Mouse (Mus musculus): ENCODE measurements around the gene Jag2. TPM values are rescaled to one million over a fixed set of nuclear protein-coding genes. Genes with fewer than 3 reads are reported as not detected.
A peak's percentile ranks its signal among the peaks of the same experiment; 100 is the strongest.

Jag2 gene
- polyA plus RNA-seq, 1 experiment from 2014 or later = 3.7 TPM

DNA sequence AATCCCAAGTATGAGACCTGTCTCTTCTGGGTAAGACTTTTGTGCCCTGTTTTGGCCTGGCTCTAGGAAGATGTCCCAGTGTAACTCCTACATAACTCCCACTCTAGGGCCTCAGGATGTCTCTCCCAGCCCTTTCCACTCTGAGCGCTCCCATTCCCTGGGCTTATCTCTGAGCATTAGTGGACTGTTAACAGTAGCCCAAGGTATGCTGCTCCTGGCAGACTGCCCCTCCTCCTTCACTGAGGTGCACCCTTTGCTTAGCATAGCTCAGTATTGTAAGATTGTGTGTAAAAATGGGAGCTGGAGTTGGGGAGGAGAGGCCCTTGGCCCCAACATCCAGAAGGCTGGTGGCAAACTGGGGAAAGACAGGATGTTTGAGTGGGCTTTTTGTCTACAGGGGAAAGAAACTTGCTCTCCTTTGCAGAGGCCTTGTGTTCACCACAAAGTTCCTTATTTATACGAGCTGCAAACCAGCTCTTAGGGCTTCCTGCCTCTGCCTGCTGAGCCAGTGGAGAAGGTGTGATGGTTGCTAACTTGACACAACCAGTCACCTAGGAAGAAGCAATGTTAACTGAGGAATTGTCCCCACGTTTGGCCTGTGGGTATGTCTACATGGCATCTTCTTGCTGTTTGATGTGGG is 23.5 kb upstream of the Jag2 start:
- no peak overlapping the region for H3K4me2 ChIP-seq (replicated peaks)

DNA sequence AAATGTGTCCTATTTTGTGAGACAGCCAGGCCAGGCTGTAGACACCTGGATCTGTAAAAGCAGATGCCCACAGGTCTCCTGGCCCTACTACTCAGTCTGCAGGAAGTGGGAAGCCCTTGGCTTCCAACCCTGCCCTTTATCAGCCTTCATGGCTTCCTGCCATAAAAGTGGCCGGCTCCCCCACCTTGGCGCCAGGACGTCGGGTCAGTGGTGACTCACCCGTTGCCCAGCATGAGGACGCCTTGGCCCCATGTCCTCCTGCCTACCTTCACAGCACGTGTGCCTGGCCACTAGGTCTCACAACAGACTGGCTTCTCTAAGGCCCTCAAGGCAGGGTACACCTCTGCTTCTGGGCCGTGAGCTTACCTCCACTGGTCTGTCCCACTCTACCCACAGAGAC is 22.9 kb upstream of the Jag2 start:
- no peak overlapping the region for H3K27ac ChIP-seq
- WGBS = 38% methylated on average over 8 of the region's 8 CpGs
- ATAC-seq = peak; percentile 29

More for the DNA sequence above, 23.5 kb upstream of the Jag2 start:
- no peaks in the 10 kb centered on the region for H3K27me3 ChIP-seq (replicated peaks)
- H3K4me1 ChIP-seq (replicated peaks) = peaks cover 20% of the 10 kb centered on the region
- 70% methylated on average over 3 of the region's 3 CpGs for WGBS
- no peaks in the 10 kb centered on the region for H3K36me3 ChIP-seq
- H3K4me3 ChIP-seq (replicated peaks) = no peak overlapping the region
- H3K9ac ChIP-seq = no peak overlapping the region
- ATAC-seq = no peak
- H3K27ac ChIP-seq = no peak overlapping the region
- no peaks in the 10 kb centered on the region for H3K9me3 ChIP-seq

DNA sequence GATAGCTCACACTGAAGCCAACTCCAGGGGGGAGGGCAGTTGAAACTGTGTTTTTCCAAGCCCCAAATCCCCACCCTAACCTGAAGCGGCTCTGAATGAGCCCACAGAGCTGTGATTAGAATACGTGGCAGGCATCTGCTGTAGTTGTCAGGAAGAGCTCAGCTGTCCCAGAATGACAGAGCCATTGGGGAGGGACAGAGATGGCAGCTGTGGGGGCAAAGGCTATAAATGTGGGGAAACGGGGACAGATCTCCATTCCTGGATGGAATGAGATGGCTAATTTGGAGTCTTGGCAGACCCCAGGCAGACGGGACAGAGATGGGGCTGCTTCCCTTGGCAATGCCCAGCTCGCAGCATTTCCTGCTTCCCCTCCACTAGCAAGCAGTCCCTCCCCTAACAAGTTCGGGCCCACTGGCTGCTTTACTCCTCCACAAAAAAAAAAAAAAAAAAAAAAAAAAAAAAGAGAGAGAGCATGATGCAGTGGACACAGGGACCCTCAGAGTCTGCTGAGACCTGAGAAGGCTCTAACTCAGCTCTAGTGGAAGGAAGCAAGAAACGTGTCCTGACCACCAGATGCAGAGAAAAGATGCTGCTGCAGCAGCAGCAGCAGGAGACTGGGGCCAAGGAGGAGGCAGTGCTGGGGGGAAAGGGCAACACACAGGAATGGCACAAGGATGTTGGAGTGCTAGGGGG is 21.7 kb upstream of the Jag2 start:
- peak overlapping the region; percentile 73; the same call in 1 of the 2 replicates for H3K27ac ChIP-seq
- no peaks in the 10 kb centered on the region for H3K27me3 ChIP-seq (replicated peaks)
- H3K9ac ChIP-seq = 0 out of 2 replicates have a peak overlapping the region, but pooled peaks have one; percentile 63
- ATAC-seq = no peak
- H3K36me3 ChIP-seq = no peaks in the 10 kb centered on the region
- H3K4me1 ChIP-seq (replicated peaks) = peaks cover 20% of the 10 kb centered on the region
- H3K9me3 ChIP-seq = no peaks in the 10 kb centered on the region
- 23% methylated on average over 7 of the region's 7 CpGs for WGBS
- H3K4me3 ChIP-seq (replicated peaks) = no peak overlapping the region
- peak overlapping the region; percentile 95; the same call in 1 of the 2 replicates for H3K4me2 ChIP-seq (replicated peaks)

More for the DNA sequence above, 22.9 kb upstream of the Jag2 start:
- Histone ChIP-seq H3K4me2 (replicated peaks) (no peak overlapping the region), H3K36me3 (no peaks in the 10 kb centered on the region), H3K9me3 (no peaks in the 10 kb centered on the region), H3K9ac (no peak overlapping the region), H3K27me3 (replicated peaks) (no peaks in the 10 kb centered on the region), H3K4me3 (replicated peaks) (no peak overlapping the region), H3K4me1 (replicated peaks) (peaks cover 20% of the 10 kb centered on the region)

DNA sequence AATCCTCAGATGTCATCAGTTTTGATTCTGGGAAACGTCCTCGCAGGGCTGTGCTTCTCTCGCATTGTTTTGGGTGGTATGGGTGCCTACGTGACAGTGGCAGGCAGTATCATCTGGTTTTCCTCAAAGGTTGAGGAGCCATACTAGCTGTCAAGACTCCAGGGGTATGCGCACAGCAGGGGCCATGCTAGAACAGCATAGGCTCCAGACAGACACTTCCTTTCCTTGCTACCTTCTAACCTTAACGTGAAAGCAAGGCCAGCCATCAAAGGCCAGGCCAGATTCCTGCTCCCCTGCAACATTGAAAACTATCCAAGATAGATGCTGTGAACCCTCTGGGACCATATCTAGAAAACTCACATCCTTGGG is 21.2 kb upstream of the Jag2 start:
- ATAC-seq = peak; percentile 18
- Histone ChIP-seq H3K4me1 (replicated peaks) (peaks cover 20% of the 10 kb centered on the region), H3K27ac (peak overlapping the region; percentile 73), H3K27me3 (replicated peaks) (no peaks in the 10 kb centered on the region), H3K36me3 (no peaks in the 10 kb centered on the region), H3K4me3 (replicated peaks) (peak overlapping the region; percentile 64), H3K4me2 (replicated peaks) (peak overlapping the region; percentile 95), H3K9me3 (no peaks in the 10 kb centered on the region), H3K9ac (0 out of 2 replicates have a peak overlapping the region, but pooled peaks have one; percentile 63)
- WGBS = 6% methylated on average over 6 of the region's 6 CpGs

DNA sequence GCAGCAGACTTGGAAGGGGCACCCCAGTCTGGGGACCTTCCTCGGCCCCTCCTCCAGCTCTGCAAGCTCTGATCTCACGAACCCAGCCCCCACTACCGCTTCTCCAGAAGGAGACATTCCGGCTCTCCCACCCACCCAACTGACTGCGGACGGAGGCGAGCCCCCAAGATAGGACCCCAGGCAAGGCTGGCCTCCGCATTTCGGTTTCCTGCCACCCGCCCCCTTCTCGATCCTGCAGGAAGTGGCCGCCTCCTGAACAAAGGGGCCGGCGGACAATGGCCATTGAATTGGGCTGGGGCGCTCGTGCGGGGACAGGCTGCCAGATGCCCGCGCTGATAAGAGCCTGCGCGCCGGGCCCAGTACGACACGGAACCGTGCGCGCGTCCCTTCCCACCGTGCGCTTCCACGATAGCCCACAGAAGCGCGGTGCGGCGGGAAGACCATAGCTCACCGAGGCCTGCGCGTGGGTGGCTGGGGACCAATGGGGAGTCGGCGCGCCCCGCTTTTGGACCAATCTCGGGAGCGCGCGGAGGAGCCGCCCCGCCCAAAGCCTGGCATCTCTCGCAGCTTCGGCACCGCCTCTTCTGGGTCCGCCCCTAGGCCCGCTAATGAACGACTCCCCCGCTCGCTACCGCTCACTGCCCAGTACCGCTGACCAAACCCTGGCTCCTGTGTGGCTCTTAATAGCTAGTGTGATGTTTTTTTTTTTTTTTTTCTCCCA is 20.6 kb upstream of the Jag2 start:
- WGBS = under 1% methylated on average over 58 of the region's 58 CpGs

DNA sequence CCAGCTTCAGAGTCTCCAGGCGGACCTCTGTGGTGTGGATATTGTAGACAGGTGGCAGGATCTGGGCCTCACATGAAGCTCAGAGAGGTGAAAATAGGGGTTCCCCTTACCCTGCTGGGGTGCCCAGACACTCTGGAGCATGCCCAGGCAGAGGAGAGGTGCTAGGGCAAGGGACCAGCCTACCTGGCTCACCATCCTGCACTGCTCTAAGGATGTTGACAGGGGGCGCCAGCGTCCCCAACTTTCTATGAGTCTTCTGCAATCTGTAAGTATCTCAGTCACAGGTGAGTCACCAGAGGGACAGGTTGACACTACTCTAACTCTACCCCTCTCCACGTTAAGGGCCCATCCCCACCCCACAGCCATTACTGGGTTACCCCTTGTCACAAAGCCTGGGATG is 17.7 kb upstream of the Jag2 start:
- Histone ChIP-seq H3K9ac (no peak overlapping the region), H3K27me3 (replicated peaks) (no peaks in the 10 kb centered on the region), H3K9me3 (no peaks in the 10 kb centered on the region), H3K4me2 (replicated peaks) (no peak overlapping the region), H3K4me1 (replicated peaks) (peaks cover 16% of the 10 kb centered on the region), H3K36me3 (no peaks in the 10 kb centered on the region), H3K27ac (0 out of 2 replicates have a peak overlapping the region, but pooled peaks have one; percentile 23), H3K4me3 (replicated peaks) (no peak overlapping the region)
- WGBS = 22% methylated on average over 4 of the region's 4 CpGs
- ATAC-seq = no peak

More for the DNA sequence above, 20.6 kb upstream of the Jag2 start:
- H3K4me1 ChIP-seq (replicated peaks) = peaks cover 20% of the 10 kb centered on the region
- peak overlapping the region; percentile 63 for H3K9ac ChIP-seq
- peak; percentile 85 for ATAC-seq
- H3K9me3 ChIP-seq = no peaks in the 10 kb centered on the region
- peak overlapping the region; percentile 64 for H3K4me3 ChIP-seq (replicated peaks)
- H3K27ac ChIP-seq = peak overlapping the region; percentile 73
- H3K4me2 ChIP-seq (replicated peaks) = peak overlapping the region; percentile 95
- no peaks in the 10 kb centered on the region for H3K27me3 ChIP-seq (replicated peaks)
- no peaks in the 10 kb centered on the region for H3K36me3 ChIP-seq

DNA sequence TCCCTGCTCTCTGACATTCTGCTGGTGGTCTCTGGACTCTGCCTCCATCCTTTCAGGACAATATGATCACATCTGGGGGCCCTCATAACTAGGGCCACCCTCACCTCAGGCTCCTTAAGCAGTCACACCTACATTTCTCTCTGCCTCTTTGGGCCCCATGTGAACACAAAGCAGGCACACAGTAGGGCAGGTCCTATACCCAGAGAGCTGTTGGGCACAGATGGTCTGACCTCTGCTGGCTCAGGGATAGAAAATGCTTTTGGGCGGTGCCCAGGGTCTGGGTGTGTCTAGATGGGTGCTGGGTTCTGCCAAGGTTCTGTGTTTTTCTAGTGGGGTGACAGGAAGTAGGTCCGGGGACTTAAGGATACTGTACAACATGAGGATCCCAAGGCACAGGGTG is 14.1 kb upstream of the Jag2 start:
- Histone ChIP-seq H3K9me3 (no peaks in the 10 kb centered on the region), H3K27ac (no peak overlapping the region), H3K4me2 (replicated peaks) (no peak overlapping the region), H3K9ac (no peak overlapping the region), H3K4me3 (replicated peaks) (no peak overlapping the region), H3K27me3 (replicated peaks) (no peaks in the 10 kb centered on the region), H3K36me3 (no peaks in the 10 kb centered on the region), H3K4me1 (replicated peaks) (peaks cover 28% of the 10 kb centered on the region)
- no peak for ATAC-seq
- WGBS = 83% methylated on average over 2 of the region's 2 CpGs

DNA sequence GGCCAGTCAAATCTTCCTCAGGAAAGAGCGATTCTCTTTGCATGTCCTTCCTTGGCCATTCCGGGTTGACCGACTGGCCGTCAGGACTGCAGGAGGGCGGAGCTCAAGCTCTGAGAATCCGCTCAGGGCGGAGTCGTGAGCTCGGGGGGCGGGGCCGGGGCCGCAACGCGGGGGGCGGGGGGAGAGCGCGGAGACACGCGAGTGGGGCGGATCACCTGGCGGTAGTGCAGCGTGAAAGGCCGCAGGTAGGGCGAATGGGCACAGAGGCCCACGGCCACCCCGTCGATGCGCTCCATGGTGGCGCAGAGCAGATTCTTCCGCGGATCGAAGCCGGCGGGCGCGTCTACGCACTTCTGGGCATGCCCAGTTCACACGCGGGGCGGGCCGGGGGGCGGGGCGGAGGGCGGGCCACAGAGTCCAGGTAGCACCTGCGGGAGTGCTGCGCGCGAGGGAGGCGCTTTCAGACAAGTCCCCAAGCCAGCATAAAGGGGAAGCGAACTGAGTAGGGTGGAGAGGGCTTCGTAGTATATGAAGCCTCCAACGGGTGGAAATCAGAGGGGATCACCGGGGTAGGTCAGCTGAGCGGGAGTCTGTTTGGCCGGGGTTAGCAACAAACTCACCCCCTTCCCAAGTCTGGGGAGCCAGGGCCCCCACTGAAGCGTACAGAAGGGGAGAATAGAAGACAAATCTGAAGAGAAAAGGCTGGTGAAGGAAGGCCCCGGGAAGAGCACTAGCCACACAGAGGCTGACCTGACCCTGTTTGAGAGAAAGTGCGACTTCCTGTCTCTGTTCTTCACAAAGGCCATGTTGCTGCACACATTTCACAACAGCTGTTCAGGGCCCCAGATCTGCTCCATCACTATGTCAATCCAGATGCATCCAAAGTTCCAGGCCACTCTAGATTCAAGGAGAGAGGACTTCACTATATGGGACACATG is 12.5 kb upstream of the Jag2 start, which contains the start of gene Nudt14:
Nudt14 (minus strand) TSS at position 349 of the 938 bp plus-strand sequence.
- peaks cover 34% of the 10 kb centered on the region for H3K4me1 ChIP-seq (replicated peaks)
- ATAC-seq = peak; percentile 93
- H3K9ac ChIP-seq = peak within 1 kb of the TSS; percentile 82
- peak within 1 kb of the TSS; percentile 79 for H3K4me2 ChIP-seq (replicated peaks)
- peak within 1 kb of the TSS; percentile 86 for H3K27ac ChIP-seq
- 1% methylated on average over 58 of the region's 58 CpGs for WGBS
- no peaks in the 10 kb centered on the region for H3K36me3 ChIP-seq
- no peaks in the 10 kb centered on the region for H3K9me3 ChIP-seq
- H3K27me3 ChIP-seq (replicated peaks) = no peaks in the 10 kb centered on the region
- peak within 1 kb of the TSS; percentile 79 for H3K4me3 ChIP-seq (replicated peaks)

DNA sequence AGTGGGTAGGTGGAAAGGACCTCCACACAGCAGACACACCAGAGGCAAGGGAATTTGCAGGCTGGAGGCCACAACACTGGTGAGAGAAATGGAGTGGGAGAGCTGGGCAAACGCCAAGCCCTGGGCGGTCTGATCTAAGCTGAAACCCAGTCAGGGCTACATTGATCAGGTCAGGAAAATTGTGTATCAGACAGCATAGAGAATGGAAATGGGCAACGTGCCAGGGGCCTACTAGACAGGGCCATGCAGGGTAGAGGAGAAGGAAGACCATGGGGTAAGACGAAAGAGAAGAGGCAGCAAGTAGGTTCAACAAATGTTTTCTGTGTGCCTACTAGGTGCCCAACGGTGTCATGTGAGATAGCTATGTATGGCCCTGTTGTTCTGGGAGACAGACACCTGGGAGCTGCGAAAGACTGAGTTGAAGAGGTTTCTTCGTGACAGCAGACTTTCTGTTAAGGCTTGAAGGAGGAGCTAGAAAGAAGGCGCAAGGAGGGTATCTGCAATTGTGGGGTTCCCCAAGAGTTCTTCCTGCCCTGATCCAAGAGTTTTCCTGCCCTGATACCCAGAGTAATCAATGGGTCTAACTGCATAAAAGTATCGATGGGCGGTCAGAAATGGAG is 11.7 kb upstream of the Jag2 start:
- H3K27me3 ChIP-seq (replicated peaks) = no peaks in the 10 kb centered on the region
- H3K36me3 ChIP-seq = no peaks in the 10 kb centered on the region
- peak overlapping the region; percentile 86; the same call in 1 of the 2 replicates for H3K27ac ChIP-seq
- 44% methylated on average over 10 of the region's 10 CpGs for WGBS
- no peaks in the 10 kb centered on the region for H3K9me3 ChIP-seq
- peaks cover 34% of the 10 kb centered on the region for H3K4me1 ChIP-seq (replicated peaks)
- peak overlapping the region; percentile 79 for H3K4me3 ChIP-seq (replicated peaks)
- peak; percentile 14; the same call in 1 of the 2 replicates for ATAC-seq
- H3K9ac ChIP-seq = peak overlapping the region; percentile 82
- H3K4me2 ChIP-seq (replicated peaks) = peak overlapping the region; percentile 79

DNA sequence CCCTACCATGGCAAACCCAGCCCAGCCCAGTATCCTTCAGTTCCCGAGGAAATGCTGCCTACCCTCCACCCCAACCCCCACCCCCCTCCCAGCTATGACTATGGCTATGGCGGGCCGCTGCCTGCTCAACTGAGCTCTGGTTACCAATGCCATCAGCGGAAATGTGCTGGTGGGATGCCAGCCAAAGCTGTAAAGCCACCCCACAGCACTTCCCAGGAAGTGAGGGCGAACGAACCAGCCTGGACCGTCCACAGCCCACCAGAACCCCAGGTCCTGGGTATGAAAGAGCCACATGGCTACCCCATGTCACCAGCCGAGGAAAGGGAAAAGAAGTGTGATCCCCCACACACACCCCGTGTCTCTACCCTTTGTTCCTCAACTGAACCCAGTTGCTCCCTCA is 11.1 kb upstream of the Jag2 start:
- Histone ChIP-seq H3K36me3 (no peaks in the 10 kb centered on the region), H3K4me3 (replicated peaks) (0 out of 2 replicates have a peak overlapping the region, but pooled peaks have one; percentile 79), H3K27me3 (replicated peaks) (no peaks in the 10 kb centered on the region), H3K4me2 (replicated peaks) (peak overlapping the region; percentile 79), H3K4me1 (replicated peaks) (peaks cover 34% of the 10 kb centered on the region), H3K9ac (peak overlapping the region; percentile 82; the same call in 1 of the 2 replicates), H3K27ac (no peak overlapping the region), H3K9me3 (no peaks in the 10 kb centered on the region)
- 82% methylated on average over 9 of the region's 9 CpGs for WGBS
- no peak for ATAC-seq

DNA sequence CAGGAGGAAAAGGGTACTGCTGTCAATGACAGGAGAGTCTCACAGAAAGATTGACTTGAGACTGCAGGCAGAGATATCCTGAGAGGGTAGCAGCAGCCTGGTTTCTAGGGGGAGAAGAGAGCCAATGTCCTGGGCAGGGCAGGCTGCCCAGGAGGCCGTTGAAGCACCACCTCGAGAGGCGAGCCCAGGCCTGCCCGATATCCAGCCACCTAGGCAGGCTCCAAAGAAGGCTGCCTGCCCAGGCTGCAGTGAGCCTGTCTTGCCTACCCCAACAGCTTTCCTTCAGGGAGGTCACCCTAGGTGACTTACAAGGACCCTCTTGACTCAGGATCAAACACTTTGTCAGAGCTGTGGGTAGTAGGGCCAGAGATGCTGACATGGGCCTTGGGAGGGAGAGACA is 10.7 kb upstream of the Jag2 start:
- Histone ChIP-seq H3K27ac (no peak overlapping the region), H3K27me3 (replicated peaks) (no peaks in the 10 kb centered on the region), H3K4me3 (replicated peaks) (no peak overlapping the region), H3K9me3 (no peaks in the 10 kb centered on the region), H3K4me1 (replicated peaks) (peaks cover 34% of the 10 kb centered on the region), H3K36me3 (no peaks in the 10 kb centered on the region), H3K9ac (no peak overlapping the region), H3K4me2 (replicated peaks) (no peak overlapping the region)
- ATAC-seq = no peak
- 91% methylated on average over 4 of the region's 4 CpGs for WGBS
